Mouse (Mus musculus) embryo, embryonic 11 days (tissue): ENCODE measurements at regions not wholly inside any gene's neighbourhood (a gene's known extent, or its start where the extent isn't known, plus 50 kb on each side); places are given as distances from the start of the nearest gene placed in this dataset.
A peak's percentile ranks its signal among the peaks of the same experiment; 100 is the strongest.

ENCODE experiments used
- DNase-seq: peaks from one replicate; pipeline ENCODE4 v3.0.0-alpha.2; 2015

GRCm38 (mm10) chr12:68676096-68676775 is 482.8 kb downstream of the Rps29 start:
- DNase-seq = peak; percentile 27

GRCm38 (mm10) chr12:68672011-68672410 is 487.0 kb downstream of the Rps29 start:
- DNase-seq = no peak

GRCm38 (mm10) chr12:68645901-68646585 is 512.9 kb downstream of the Rps29 start:
- DNase-seq = no peak

GRCm38 (mm10) chr12:68643671-68644070 is 515.3 kb downstream of the Rps29 start:
- no peak for DNase-seq

GRCm38 (mm10) chr12:68632441-68632840 is 526.5 kb downstream of the Rps29 start:
- DNase-seq = no peak

GRCm38 (mm10) chr12:68618337-68618736 is 540.6 kb downstream of the Rps29 start:
- no peak for DNase-seq

GRCm38 (mm10) chr12:68605417-68606000 is 553.5 kb downstream of the Rps29 start:
- DNase-seq = no peak

GRCm38 (mm10) chr12:68604524-68605299 is 554.3 kb downstream of the Rps29 start:
- no peak for DNase-seq

GRCm38 (mm10) chr12:68602682-68603081 is 556.3 kb downstream of the Rps29 start:
- no peak for DNase-seq

- no peak for DNase-seq
Observed at GRCm38 (mm10) chr12:68601366-68601765, 557.6 kb downstream of the Rps29 start.

GRCm38 (mm10) chr12:68599681-68600596 is 559.0 kb downstream of the Rps29 start:
- DNase-seq = no peak

GRCm38 (mm10) chr12:68599016-68599616 is 559.9 kb downstream of the Rps29 start:
- DNase-seq = no peak

GRCm38 (mm10) chr12:68585524-68585872 is 573.5 kb downstream of the Rps29 start:
- no peak for DNase-seq

GRCm38 (mm10) chr12:68584786-68585523 is 574.0 kb downstream of the Rps29 start:
- DNase-seq = no peak

- DNase-seq = no peak
Observed at GRCm38 (mm10) chr12:68579909-68580308, 579.1 kb downstream of the Rps29 start.

- no peak for DNase-seq
Observed at GRCm38 (mm10) chr12:68577453-68577852, 581.5 kb downstream of the Rps29 start.

GRCm38 (mm10) chr12:68576855-68577254 is 582.1 kb downstream of the Rps29 start:
- no peak for DNase-seq

GRCm38 (mm10) chr12:68554943-68555627 is 603.9 kb downstream of the Rps29 start:
- no peak for DNase-seq

- DNase-seq = no peak
Observed at GRCm38 (mm10) chr12:68554292-68554691, 604.7 kb downstream of the Rps29 start.

- DNase-seq = no peak
Observed at GRCm38 (mm10) chr12:68541811-68542210, 617.2 kb downstream of the Rps29 start.

- peak; percentile 56 for DNase-seq
Observed at GRCm38 (mm10) chr12:68500794-68501193, 658.2 kb downstream of the Rps29 start.
